Mouse (Mus musculus) spleen, adult 12 weeks (tissue): ENCODE data around the gene Nckap5.
"Not testable (repeated sequence)": the region's sequence is repeated elsewhere in the genome, so short reads cannot be mapped to it uniquely, and the experiment has no call there.

Source experiments
- DNase-seq: peaks from one replicate; pipeline ENCODE4 v3.0.0; 2022; ENCODE audit warnings: low spot score

The Nckap5 gene

GRCm38 (mm10) chr1:126167546-126167945, 663.1 kb downstream of the Nckap5 start:
- DNase-seq: no peak

DNA sequence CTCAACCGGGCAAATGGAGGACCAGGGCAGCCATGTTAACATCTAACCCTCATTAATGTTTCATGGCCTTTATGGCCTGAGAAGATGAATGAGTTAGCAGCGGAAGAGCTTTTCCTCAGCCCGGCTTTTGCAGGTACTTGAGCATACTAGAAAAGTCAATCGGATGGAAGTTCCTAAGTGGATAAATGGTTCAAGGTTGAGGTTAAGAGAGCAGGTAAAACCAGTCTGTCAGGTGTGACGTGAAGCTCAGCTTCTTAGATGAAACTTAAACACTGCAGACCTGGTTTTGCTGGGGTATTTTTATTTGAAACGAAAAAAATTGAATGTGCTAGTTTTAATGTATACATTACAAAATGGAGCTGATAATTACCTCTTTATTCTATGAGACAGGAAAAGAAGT, 671.3 kb downstream of the Nckap5 start:
- no peak for DNase-seq

- no peak for DNase-seq
These were observed 674.8 kb downstream of the Nckap5 start for GRCm38 (mm10) chr1:126155816-126156215.

DNA sequence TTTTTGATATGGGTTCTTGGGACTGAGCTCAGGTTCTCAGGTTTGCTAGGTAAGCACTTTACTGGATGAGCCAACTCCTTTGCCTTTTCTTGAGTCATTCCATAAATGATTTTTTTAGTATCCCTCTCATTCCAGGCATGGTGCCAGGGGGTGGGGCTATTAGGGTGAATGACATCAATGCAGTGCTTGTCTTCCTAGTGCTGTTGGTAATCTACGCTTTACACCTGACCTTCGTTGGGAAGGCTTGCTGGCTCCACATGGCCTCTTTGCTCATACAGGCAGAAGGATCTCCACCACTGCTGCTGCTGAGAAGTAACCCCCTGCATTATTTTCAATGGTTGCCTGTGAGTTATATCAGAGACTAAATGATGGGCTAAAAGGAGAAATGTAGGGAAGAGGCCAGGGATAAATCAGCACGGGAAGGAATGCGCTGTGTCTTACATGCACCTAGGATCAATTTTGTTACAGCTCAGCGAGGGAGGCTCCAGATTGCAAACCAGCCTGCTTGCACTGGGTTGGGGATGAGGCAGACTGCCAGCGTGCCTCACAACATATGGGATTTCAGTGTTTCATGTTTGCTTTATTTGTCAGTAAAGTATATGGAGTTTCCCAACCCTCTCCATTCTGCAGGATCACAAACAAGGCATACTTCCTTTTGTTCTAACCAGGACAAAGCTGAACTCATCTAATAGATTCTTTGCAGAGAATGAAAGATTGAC, 676.9 kb downstream of the Nckap5 start:
- no peak for DNase-seq

- no peak for DNase-seq
These were observed 678.4 kb downstream of the Nckap5 start for GRCm38 (mm10) chr1:126152217-126152616.

DNA sequence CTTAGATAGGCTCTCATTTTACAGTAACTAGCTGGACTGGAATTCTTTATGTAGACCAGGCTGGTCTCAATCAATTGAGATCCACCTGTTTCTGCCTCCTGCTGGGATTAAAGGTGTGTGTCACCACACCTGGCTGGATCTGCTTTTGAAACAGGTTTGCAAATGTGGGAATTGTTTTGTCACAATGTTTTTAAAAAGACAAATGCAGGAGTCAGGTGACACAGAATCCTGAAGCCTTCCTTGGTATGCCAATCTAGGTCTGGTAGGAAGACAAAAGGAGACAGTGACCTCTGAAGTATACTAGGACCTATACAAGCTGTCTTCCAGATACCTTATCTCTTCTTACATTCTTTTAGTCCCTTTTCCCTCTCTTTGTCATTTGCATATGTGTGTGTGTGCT, 680.6 kb downstream of the Nckap5 start:
- DNase-seq: no peak

- DNase-seq: no peak
These were observed 694.9 kb downstream of the Nckap5 start for GRCm38 (mm10) chr1:126135717-126136116.

DNA sequence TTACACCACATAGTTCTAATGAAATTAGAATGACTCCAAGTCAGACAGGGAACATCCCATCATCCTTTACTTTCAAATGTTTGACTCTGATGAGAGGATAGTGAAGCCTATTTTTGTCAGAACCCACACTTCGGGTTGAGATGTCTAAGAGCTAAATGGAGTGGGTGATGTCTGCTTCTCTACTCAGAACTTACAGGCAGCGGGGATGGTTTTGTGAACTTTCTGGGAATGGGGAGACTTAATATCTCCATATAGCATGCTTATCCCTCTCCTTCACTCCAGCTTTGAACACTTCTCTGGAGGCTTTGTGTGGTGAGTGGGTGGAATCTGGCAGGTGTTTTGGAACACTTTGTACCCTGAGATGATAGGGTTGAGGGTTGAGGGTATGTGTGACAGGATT, 698.3 kb downstream of the Nckap5 start:
- no peak for DNase-seq

- DNase-seq: no peak
These were observed 701.5 kb downstream of the Nckap5 start for GRCm38 (mm10) chr1:126129129-126129528.

GRCm38 (mm10) chr1:126123111-126123510, 707.5 kb downstream of the Nckap5 start:
- no peak for DNase-seq

- DNase-seq: no peak
These were observed 710.1 kb downstream of the Nckap5 start for GRCm38 (mm10) chr1:126120506-126120905.

- no peak for DNase-seq
These were observed 714.6 kb downstream of the Nckap5 start for GRCm38 (mm10) chr1:126116034-126116433.

GRCm38 (mm10) chr1:126105673-126106256, 724.8 kb downstream of the Nckap5 start:
- DNase-seq: no peak

DNA sequence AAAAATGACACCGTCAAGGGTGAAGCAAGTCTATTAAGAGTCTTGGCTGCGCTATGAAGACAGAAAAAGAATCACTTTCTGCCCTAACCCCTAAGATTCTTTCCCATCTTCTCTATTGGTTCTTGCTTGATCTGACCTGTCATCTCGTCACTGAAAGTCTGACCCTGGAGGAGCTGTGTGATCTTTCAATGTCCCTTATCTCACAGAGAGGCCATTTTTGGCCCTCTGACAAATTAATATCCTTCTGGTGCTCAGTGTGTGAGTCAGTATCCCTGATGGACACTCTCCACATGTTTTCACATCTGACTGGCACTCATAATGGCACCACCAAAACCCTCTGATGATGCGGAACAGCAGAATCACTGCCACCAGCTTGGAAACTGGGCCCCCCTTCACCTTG, 736.3 kb downstream of the Nckap5 start:
- no peak for DNase-seq

DNA sequence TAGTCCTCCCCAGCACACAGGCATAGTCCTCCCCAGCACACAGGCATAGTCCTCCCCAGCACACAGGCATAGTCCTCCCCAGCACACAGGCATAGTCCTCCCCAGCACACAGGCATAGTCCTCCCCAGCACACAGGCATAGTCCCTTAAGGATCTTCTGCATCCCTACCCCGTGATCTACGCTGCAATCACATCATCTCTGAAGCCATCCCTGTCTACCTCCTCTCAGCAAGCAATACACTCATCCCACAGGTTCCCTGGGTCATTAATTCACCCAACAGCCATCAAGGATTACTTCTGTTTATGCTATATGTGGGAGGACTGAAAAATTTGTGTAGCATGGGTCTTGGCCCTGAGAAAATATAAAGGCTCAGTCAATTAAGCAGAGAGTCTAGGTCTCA, 738.6 kb downstream of the Nckap5 start:
- DNase-seq: not testable (repeated sequence)

DNA sequence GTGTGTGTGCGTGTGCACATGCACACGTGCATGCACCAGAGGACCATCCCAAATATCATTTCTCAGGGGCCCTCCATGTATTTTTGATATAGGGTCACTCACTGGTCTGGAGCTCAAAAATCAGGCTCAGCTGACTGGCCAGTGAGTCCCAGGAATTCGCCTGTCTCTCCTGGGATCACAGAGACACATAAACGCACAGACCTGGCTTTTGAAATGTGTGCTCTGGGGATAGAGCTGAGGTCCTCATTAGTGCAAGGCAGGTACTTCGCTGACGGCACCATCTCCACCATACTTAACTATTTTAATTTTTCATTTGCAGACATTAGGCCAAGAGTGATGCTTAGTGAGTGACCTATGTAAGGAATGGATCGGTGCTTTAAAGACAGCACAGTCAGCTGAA, 743.4 kb downstream of the Nckap5 start:
- DNase-seq: no peak

- DNase-seq: no peak
These were observed 754.3 kb downstream of the Nckap5 start for GRCm38 (mm10) chr1:126076312-126076711.

DNA sequence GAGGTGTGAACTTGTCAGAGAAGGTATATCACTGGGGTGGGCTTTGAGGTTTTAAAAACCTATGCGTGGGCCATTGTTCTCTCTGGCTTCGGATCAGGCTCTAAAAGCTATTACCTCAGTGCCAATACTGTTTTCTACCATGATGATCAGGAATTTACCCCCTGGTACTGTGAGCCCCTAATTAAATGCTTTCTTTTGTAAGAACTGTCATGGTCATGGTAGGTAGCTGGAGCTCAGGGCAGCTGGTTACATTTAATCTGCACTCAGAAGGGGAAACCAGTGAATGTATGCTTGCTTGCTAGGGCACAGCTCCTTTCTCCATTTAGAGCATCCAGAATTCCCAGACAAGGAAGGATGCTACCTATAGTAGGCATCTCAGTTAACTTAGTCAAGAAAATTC, 759.7 kb downstream of the Nckap5 start:
- no peak for DNase-seq

GRCm38 (mm10) chr1:126051491-126051890, 779.1 kb downstream of the Nckap5 start:
- no peak for DNase-seq

GRCm38 (mm10) chr1:126042886-126043285, 787.7 kb downstream of the Nckap5 start:
- DNase-seq: no peak

- no peak for DNase-seq
These were observed 803.1 kb downstream of the Nckap5 start for GRCm38 (mm10) chr1:126027536-126027935.

DNA sequence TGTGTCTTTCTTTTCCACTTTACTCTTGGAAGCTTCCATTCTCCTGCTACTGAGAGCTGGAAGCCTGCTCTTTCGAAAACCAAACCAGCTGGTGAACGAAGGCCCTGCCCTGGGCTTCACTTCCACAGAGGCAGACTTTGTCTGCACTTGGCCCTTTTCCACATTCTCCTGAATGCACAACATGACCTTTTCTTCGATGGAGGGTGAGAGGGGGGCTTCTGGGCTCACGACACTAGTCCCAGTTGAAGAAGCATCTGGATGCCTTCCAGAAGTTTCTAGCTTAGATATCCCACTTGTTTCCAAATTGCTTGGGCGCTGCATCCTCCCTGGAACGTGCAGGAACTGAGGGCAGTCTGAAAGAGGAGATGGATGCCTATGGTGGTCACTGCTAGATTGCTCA, 806.1 kb downstream of the Nckap5 start:
- DNase-seq: no peak

- no peak for DNase-seq
These were observed 807.6 kb downstream of the Nckap5 start for GRCm38 (mm10) chr1:126022959-126023358.

DNA sequence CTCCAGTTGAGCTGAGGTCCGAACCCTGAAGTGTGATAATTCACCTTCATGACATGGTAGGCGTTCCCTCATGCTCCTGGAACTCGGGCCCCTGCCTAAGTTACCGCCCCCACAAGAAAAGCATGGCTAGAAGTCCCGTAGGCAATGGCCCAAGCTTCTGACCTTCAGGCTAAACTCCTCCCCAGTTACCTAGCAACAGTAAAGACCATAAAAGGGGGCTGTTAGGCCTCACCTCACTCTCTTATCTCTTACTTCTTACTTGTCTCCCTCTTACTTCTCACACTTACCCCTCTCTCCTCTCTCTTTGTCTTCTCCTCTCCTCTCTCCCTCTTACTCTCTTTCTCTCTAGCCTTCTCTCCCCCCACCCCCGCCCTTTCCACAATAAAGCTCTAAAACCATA, 811.9 kb downstream of the Nckap5 start:
- DNase-seq: not testable (repeated sequence)
